15 mouse cellular contexts compared by ENCODE assay signal in the genomic region with DNA sequence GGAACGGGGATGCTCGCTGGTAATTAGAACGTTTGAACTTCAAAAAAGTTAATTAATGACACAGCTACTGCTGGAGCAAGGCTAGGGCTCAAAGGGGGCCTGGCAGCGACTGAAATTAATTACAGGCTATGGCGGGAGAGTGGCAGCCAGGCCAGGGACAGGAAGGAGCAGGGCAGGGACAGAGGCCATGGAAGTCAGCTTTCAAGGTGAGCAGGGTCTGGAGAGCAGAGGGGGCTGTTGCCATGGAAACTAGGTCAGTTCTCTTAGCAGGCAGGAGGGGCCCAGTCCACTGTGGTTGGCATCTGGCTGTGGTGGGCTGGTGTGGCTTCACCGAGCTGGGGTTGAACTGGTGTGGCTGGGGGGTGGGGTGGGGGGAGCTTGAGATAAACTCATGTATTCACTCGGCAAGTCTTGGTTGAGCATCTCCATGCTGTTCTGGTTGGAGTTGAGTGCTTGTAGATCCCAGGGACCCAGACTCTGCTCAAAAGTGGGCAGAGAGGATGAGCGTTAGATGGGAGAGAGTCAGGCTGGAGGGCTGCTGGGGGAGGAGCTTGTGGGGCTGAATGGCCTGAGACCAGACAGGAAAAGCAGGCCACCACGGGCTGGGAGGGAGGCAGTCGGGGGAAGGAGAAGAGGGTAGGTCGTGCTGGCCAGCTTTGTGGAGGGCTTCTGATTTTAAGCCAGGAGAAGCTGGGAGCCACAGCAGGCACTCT. TPM values are rescaled to one million over a fixed set of nuclear protein-coding genes. Genes with fewer than 3 reads are reported as not detected.
DNase-seq lines count a peak whose midpoint lies in the region; ATAC-seq and TF ChIP-seq lines count a peak whose summit lies in the region.
"Had no signal": no experiment of that assay in that cellular context is flagged by ENCODE, and none has a peak within 500 bp of the region (broad histone marks: within the 10 kb centered on the region; RNA-seq: fewer than 3 reads in every experiment).

No protein-coding gene starts in this region.

- H3K36me3 ChIP-seq in hindbrain, embryonic 11.5 days (ENCODE audit: control insufficient read depth, insufficient read depth, low read length), result no peaks in the 10 kb centered on the region
- no peaks in the 10 kb centered on the region for H3K36me3 ChIP-seq in hindbrain, embryonic 14.5 days (replicated peaks; ENCODE audit: control insufficient read depth, insufficient read depth)
- H3K36me3 ChIP-seq in forebrain, embryonic 16.5 days (ENCODE audit: control insufficient read depth, insufficient read depth), result no peaks in the 10 kb centered on the region
- no peaks in the 10 kb centered on the region for H3K36me3 ChIP-seq in midbrain, embryonic 13.5 days
- H3K36me3 ChIP-seq in intestine, embryonic 15.5 days, result no peaks in the 10 kb centered on the region
- H3K36me3 ChIP-seq: embryonic facial prominence, embryonic 13.5 days; limb, embryonic 15.5 days; stomach, embryonic 15.5 days had no signal

- DNase-seq in hindbrain, embryonic 11.5 days (ENCODE audit: low spot score), result peak; percentile 22
- DNase-seq in hindbrain, embryonic 14.5 days (ENCODE audit: low spot score), result no peak
- DNase-seq in testis, postnatal 14 days (ENCODE audit: low spot score), result no peak
- DNase-seq in adrenal gland, postnatal 25 days, result no peak
- DNase-seq: gastrocnemius, postnatal 10 days had no signal

- H3K27me3 ChIP-seq in hindbrain, embryonic 11.5 days (ENCODE audit: control insufficient read depth, insufficient read depth, low read length), result no peaks in the 10 kb centered on the region
- no peaks in the 10 kb centered on the region for H3K27me3 ChIP-seq in hindbrain, embryonic 14.5 days (ENCODE audit: control insufficient read depth, insufficient read depth, low read length)
- H3K27me3 ChIP-seq in forebrain, embryonic 16.5 days (replicated peaks; ENCODE audit: control insufficient read depth, insufficient read depth, low read length), result no peaks in the 10 kb centered on the region
- H3K27me3 ChIP-seq in midbrain, embryonic 13.5 days, result no peaks in the 10 kb centered on the region
- H3K27me3 ChIP-seq in intestine, embryonic 15.5 days (replicated peaks), result no peaks in the 10 kb centered on the region
- H3K27me3 ChIP-seq: embryonic facial prominence, embryonic 13.5 days; limb, embryonic 15.5 days; stomach, embryonic 15.5 days had no signal

- H3K4me1 ChIP-seq in hindbrain, embryonic 11.5 days (replicated peaks; ENCODE audit: control insufficient read depth, insufficient read depth, low read length), result 0 out of 2 replicates have a peak, but pooled peaks cover 7% of the 10 kb centered on the region
- peaks cover 15% of the 10 kb centered on the region; the same call in 1 of the 2 replicates for H3K4me1 ChIP-seq in hindbrain, embryonic 14.5 days (replicated peaks; ENCODE audit: control insufficient read depth, insufficient read depth, low read length)
- H3K4me1 ChIP-seq in bone marrow, adult 2 months (ENCODE audit: control insufficient read depth, insufficient read depth, low read length), result peaks cover 5% of the 10 kb centered on the region
- H3K4me1 ChIP-seq in forebrain, embryonic 16.5 days (replicated peaks; ENCODE audit: control insufficient read depth, insufficient read depth, low read length), result peaks cover 8% of the 10 kb centered on the region
- peaks cover 46% of the 10 kb centered on the region for H3K4me1 ChIP-seq in midbrain, embryonic 13.5 days (replicated peaks)
- H3K4me1 ChIP-seq in intestine, embryonic 15.5 days (replicated peaks), result 0 out of 2 replicates have a peak, but pooled peaks cover 3% of the 10 kb centered on the region
- H3K4me1 ChIP-seq: stomach, embryonic 15.5 days had no signal

- no peak overlapping the region for H3K27ac ChIP-seq in hindbrain, embryonic 11.5 days (ENCODE audit: low read depth, low read length)
- H3K27ac ChIP-seq in hindbrain, embryonic 14.5 days, result no peak overlapping the region
- H3K27ac ChIP-seq in bone marrow, adult 2 months (ENCODE audit: control insufficient read depth, insufficient read depth, low read depth, low read length, poor library complexity), result peak overlapping the region; percentile 49
- no peak overlapping the region for H3K27ac ChIP-seq in forebrain, embryonic 16.5 days (ENCODE audit: low read length)
- H3K27ac ChIP-seq in midbrain, embryonic 13.5 days, result no peak overlapping the region
- no peak overlapping the region for H3K27ac ChIP-seq in intestine, embryonic 15.5 days
- H3K27ac ChIP-seq: embryonic facial prominence, embryonic 13.5 days; limb, embryonic 15.5 days; macrophage; stomach, embryonic 15.5 days had no signal

- no peaks in the 10 kb centered on the region for H3K9me3 ChIP-seq in hindbrain, embryonic 11.5 days (ENCODE audit: control insufficient read depth, low read length)
- H3K9me3 ChIP-seq in hindbrain, embryonic 14.5 days (ENCODE audit: control insufficient read depth, low read length), result no peaks in the 10 kb centered on the region
- no peaks in the 10 kb centered on the region for H3K9me3 ChIP-seq in forebrain, embryonic 16.5 days (ENCODE audit: control insufficient read depth, low read length)
- H3K9me3 ChIP-seq in midbrain, embryonic 13.5 days, result no peaks in the 10 kb centered on the region
- H3K9me3 ChIP-seq in intestine, embryonic 15.5 days, result no peaks in the 10 kb centered on the region
- H3K9me3 ChIP-seq: embryonic facial prominence, embryonic 13.5 days; limb, embryonic 15.5 days; stomach, embryonic 15.5 days had no signal

- no peak overlapping the region for H3K9ac ChIP-seq in hindbrain, embryonic 11.5 days (ENCODE audit: low read depth, low read length)
- no peak overlapping the region for H3K9ac ChIP-seq in hindbrain, embryonic 14.5 days
- H3K9ac ChIP-seq in forebrain, embryonic 16.5 days (replicated peaks; ENCODE audit: low read depth, low read length), result no peak overlapping the region
- H3K9ac ChIP-seq in midbrain, embryonic 13.5 days (replicated peaks), result no peak overlapping the region
- no peak overlapping the region for H3K9ac ChIP-seq in intestine, embryonic 15.5 days
- H3K9ac ChIP-seq: embryonic facial prominence, embryonic 13.5 days; limb, embryonic 15.5 days; stomach, embryonic 15.5 days had no signal

- no peak for TF ChIP-seq POLR2A in bone marrow, adult 2 months (IDR thresholded peaks at IDR 0.05; ENCODE audit: borderline replicate concordance, control insufficient read depth, low read depth, low read length)

- no peak for TF ChIP-seq CTCF in bone marrow, adult 2 months (IDR thresholded peaks at IDR 0.05; ENCODE audit: control insufficient read depth, insufficient read depth, low read length)

- 18% methylated on average over 11 of the region's 11 CpGs for WGBS in hindbrain, embryonic 11.5 days
- 13% methylated on average over 11 of the region's 11 CpGs for WGBS in hindbrain, embryonic 14.5 days
- 27% methylated on average over 11 of the region's 11 CpGs for WGBS in bone marrow, adult 2 months
- 5% methylated on average over 11 of the region's 11 CpGs for WGBS in forebrain, embryonic 16.5 days
- WGBS in midbrain, embryonic 13.5 days, result 18% methylated on average over 11 of the region's 11 CpGs
- 12% methylated on average over 11 of the region's 11 CpGs for WGBS in intestine, embryonic 15.5 days

- H3K4me2 ChIP-seq in hindbrain, embryonic 11.5 days (replicated peaks; ENCODE audit: low read depth, low read length), result no peak overlapping the region
- no peak overlapping the region for H3K4me2 ChIP-seq in hindbrain, embryonic 14.5 days (replicated peaks)
- H3K4me2 ChIP-seq in forebrain, embryonic 16.5 days (ENCODE audit: low read length), result no peak overlapping the region
- H3K4me2 ChIP-seq in midbrain, embryonic 13.5 days (replicated peaks), result no peak overlapping the region
- H3K4me2 ChIP-seq in intestine, embryonic 15.5 days (replicated peaks), result no peak overlapping the region
- H3K4me2 ChIP-seq: embryonic facial prominence, embryonic 13.5 days; limb, embryonic 15.5 days; stomach, embryonic 15.5 days had no signal

- no peak overlapping the region for H3K4me3 ChIP-seq in hindbrain, embryonic 11.5 days (ENCODE audit: low read depth, low read length)
- no peak overlapping the region for H3K4me3 ChIP-seq in hindbrain, embryonic 14.5 days (replicated peaks; ENCODE audit: low read length)
- H3K4me3 ChIP-seq in bone marrow, adult 2 months (replicated peaks; ENCODE audit: control insufficient read depth, low read depth, low read length), result no peak overlapping the region
- no peak overlapping the region for H3K4me3 ChIP-seq in forebrain, embryonic 16.5 days (replicated peaks; ENCODE audit: low read length)
- no peak overlapping the region for H3K4me3 ChIP-seq in midbrain, embryonic 13.5 days (replicated peaks)
- H3K4me3 ChIP-seq in intestine, embryonic 15.5 days (replicated peaks), result no peak overlapping the region
- H3K4me3 ChIP-seq: embryonic facial prominence, embryonic 13.5 days; limb, embryonic 15.5 days; stomach, embryonic 15.5 days had no signal

- ATAC-seq in hindbrain, embryonic 11.5 days (ENCODE audit: low FRiP score), result no peak
- no peak for ATAC-seq in hindbrain, embryonic 14.5 days (ENCODE audit: low FRiP score)
- peak; percentile 20; the same call in 1 of the 2 replicates for ATAC-seq in forebrain, embryonic 16.5 days
- peak; percentile 31; the same call in 1 of the 2 replicates for ATAC-seq in midbrain, embryonic 13.5 days
- no peak for ATAC-seq in intestine, embryonic 15.5 days
- ATAC-seq: CD4-positive, CD25-positive, alpha-beta regulatory T cell, adult 4 months had no signal

RNA-seq across cellular contexts. Expression of a gene that starts 31.7 kb away (rescaled TPM):
- polyA plus RNA-seq in hindbrain, embryonic 11.5 days (2014; fragmentation: Nextera tagmentation; extraction: Ambion mirVana), result 0.14 and 0.74 TPM in 2 replicates
- polyA plus RNA-seq in hindbrain, embryonic 14.5 days (2014; fragmentation: Nextera tagmentation; extraction: Ambion mirVana), result 0.80 and 0.86 TPM in 2 replicates
- polyA plus RNA-seq in bone marrow, adult 2 months (2011; ENCODE audit: insufficient read depth, insufficient read length, low replicate concordance, missing spikeins), result 1.2 and 2.8 TPM in 2 replicates
- polyA plus RNA-seq in forebrain, embryonic 16.5 days (2015; fragmentation: Nextera tagmentation; extraction: Ambion mirVana), result 0.42 and 0.60 TPM in 2 replicates
- polyA plus RNA-seq in midbrain, embryonic 13.5 days (2015; fragmentation: Nextera tagmentation; extraction: Ambion mirVana), result 0.32 and 0.50 TPM in 2 replicates
- not detected in 2 replicates for polyA plus RNA-seq in intestine, embryonic 15.5 days (2015; fragmentation: Nextera tagmentation; extraction: Ambion mirVana)
- 0.94 and 1.6 TPM in 2 replicates for total RNA-seq in adrenal gland, postnatal 25 days (2021)
- polyA plus RNA-seq: CD4-positive, CD25-positive, alpha-beta regulatory T cell, adult 4 months; embryonic facial prominence, embryonic 13.5 days; heart, postnatal 0 days; macrophage had no signal

RNA-seq across cellular contexts. Expression of a gene that starts 54.6 kb away (rescaled TPM):
- polyA plus RNA-seq in hindbrain, embryonic 11.5 days (2014; fragmentation: Nextera tagmentation; extraction: Ambion mirVana), result 68.0 and 71.4 TPM in 2 replicates
- 75.0 and 83.7 TPM in 2 replicates for polyA plus RNA-seq in hindbrain, embryonic 14.5 days (2014; fragmentation: Nextera tagmentation; extraction: Ambion mirVana)
- polyA plus RNA-seq in bone marrow, adult 2 months (2011; ENCODE audit: insufficient read depth, insufficient read length, low replicate concordance, missing spikeins), result 21.3 and 53.7 TPM in 2 replicates
- 60.6 and 65.5 TPM in 2 replicates for polyA plus RNA-seq in forebrain, embryonic 16.5 days (2015; fragmentation: Nextera tagmentation; extraction: Ambion mirVana)
- 72.9 and 77.8 TPM in 2 replicates for polyA plus RNA-seq in midbrain, embryonic 13.5 days (2015; fragmentation: Nextera tagmentation; extraction: Ambion mirVana)
- 55.4 and 56.0 TPM in 2 replicates for polyA plus RNA-seq in intestine, embryonic 15.5 days (2015; fragmentation: Nextera tagmentation; extraction: Ambion mirVana)
- total RNA-seq in adrenal gland, postnatal 25 days (2021), result 36.2 and 37.9 TPM in 2 replicates

Comparison
In these comparisons a context has a peak if more than half of its experiments do, and no peak if none do; other contexts are left out.
1. ATAC-seq: peak in forebrain, embryonic 16.5 days (single experiment) and midbrain, embryonic 13.5 days (single experiment); none in hindbrain, embryonic 11.5 days (single experiment), hindbrain, embryonic 14.5 days (single experiment) and intestine, embryonic 15.5 days (single experiment).